Mouse (Mus musculus) liver, adult 2 months (tissue): ENCODE data around the gene Insrr. TPM values are rescaled to one million over a fixed set of nuclear protein-coding genes. Genes with fewer than 3 reads are reported as not detected.

Source experiments
- DNase-seq: peaks from one replicate; pipeline ENCODE4 v3.0.0-alpha.2; 2011; ENCODE audit warnings: low read depth, low spot score; ENCODE audit errors: extremely low read depth
- H3K27ac ChIP-seq: fragments of 200-500 bp; replicated peaks from 2 replicates; pipeline ENCODE4 v1.5.1; 2012; ENCODE audit warnings: low read depth, mild to moderate bottlenecking, control low read depth, inconsistent platforms, low read length; ENCODE audit not compliant: insufficient read depth
- H3K27me3 ChIP-seq: fragments of 200-500 bp; 2 replicates; pipeline ENCODE4 v1.6.1; 2012; ENCODE audit warnings: mild to moderate bottlenecking, moderate library complexity, low read length, inconsistent platforms; ENCODE audit not compliant: control insufficient read depth, insufficient read depth
- H3K36me3 ChIP-seq: fragments of 200-500 bp; 2 replicates; pipeline ENCODE4 v1.6.1; 2012; ENCODE audit warnings: low read length, inconsistent platforms; ENCODE audit not compliant: control insufficient read depth, insufficient read depth
- H3K4me1 ChIP-seq: fragments of 200-500 bp; 2 replicates; pipeline ENCODE4 v1.6.1; 2011; ENCODE audit warnings: low read length; ENCODE audit not compliant: control insufficient read depth, insufficient read depth
- H3K4me3 ChIP-seq: fragments of 200-500 bp; 2 replicates; pipeline ENCODE4 v1.5.1; 2011; ENCODE audit warnings: low read depth, mild to moderate bottlenecking, control low read depth, low read length, moderate library complexity; ENCODE audit not compliant: insufficient read depth
- H3K79me2 ChIP-seq: fragments of 200-500 bp; 2 replicates; pipeline ENCODE4 v1.6.1; 2012; ENCODE audit warnings: inconsistent platforms, mild to moderate bottlenecking, low read length, moderate library complexity; ENCODE audit not compliant: control insufficient read depth, insufficient read depth
- H3K9ac ChIP-seq: fragments of 200-500 bp; 2 replicates; pipeline ENCODE4 v1.6.1; 2012; ENCODE audit warnings: low read depth, mild to moderate bottlenecking, control low read depth, inconsistent platforms, low read length
- CTCF ChIP-seq: fragments of 200-500 bp; IDR thresholded peaks from 2 replicates; pipeline ENCODE4 v1.5.1; 2011; ENCODE audit warnings: low read depth, low read length, control low read depth
- POLR2A ChIP-seq: fragments of 200-500 bp; IDR thresholded peaks from 2 replicates; pipeline ENCODE4 v1.6.1; 2011; ENCODE audit warnings: low read length, control low read depth; ENCODE audit not compliant: insufficient read depth; ENCODE audit errors: extremely low read depth
- WGBS: fragments of 180-500 bp; shearing (Covaris S2); methylation state at CpG from one replicate; pipeline ENCODE4 v1.1.7; 2018; 5-methylcytosine and 5-hydroxymethylcytosine counted together
- polyA plus RNA-seq: library from polyadenylated mRNA; depleted of rRNA; stranded (reverse); fragments of >200 nt; gene quantifications from 2 replicates; pipeline ENCODE4 v1.2.3, GENCODE M21; 2012
- total RNA-seq: library from RNA; depleted of rRNA; stranded (reverse); fragments of >200 nt; gene quantifications from 2 replicates; pipeline ENCODE4 v1.2.3, GENCODE M21; 2014

Gene Insrr
- total and polyA plus RNA-seq, 2 experiments: 0.02 TPM; not detected in 1

DNA sequence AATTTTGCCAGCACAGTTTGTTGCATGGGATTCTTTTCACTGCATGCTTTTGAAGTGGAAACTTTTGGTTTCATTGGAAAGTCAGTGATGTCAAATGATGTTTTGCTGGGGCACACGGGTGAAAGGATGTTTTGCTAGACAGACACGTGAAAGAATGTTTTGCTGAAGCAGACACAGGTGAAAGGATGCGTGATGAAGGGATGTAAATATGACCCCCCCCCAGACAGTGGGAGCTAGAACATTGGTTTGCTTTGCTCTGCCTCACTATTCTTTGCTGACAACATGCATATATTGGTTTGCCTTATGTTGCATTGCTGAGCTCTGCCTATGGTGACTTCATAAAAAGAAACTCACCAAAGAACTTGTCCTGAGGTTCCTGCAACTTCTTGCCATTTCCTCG lies 48.2 kb downstream of the Insrr start:
- H3K27ac ChIP-seq: no peak overlapping the region
- H3K36me3 ChIP-seq: no peaks in the 10 kb centered on the region
- WGBS: 90% methylated on average over 4 of the region's 4 CpGs
- DNase-seq: no peak
- H3K4me3 ChIP-seq: no peak overlapping the region
- H3K27me3 ChIP-seq: no peaks in the 10 kb centered on the region
- no peaks in the 10 kb centered on the region for H3K4me1 ChIP-seq
- TF ChIP-seq POLR2A (no peak), CTCF (no peak)
- H3K79me2 ChIP-seq: no peaks in the 10 kb centered on the region
- H3K9ac ChIP-seq: no peak overlapping the region

DNA sequence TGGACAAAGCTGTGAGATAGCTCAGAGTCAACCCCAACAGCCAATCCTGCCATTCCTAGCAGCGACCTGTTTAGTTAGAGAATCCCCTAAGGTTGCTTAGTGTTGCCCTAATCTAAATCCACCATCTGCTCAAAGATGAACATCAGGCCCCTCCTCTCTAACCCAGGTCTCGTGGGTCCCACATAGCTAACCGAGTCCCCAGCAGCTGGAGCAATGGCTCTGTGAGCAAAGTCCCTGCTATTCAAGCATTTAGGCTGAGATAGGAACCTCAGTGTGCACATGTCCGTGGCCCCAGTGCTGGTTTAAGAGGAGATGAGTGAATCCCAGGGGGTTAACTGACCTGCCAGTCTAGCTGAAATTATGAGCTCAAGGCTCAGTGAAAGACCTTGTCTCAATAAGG lies 49.4 kb downstream of the Insrr start:
- 78% methylated on average over 4 of the region's 4 CpGs for WGBS
- H3K27ac ChIP-seq: no peak overlapping the region

DNA sequence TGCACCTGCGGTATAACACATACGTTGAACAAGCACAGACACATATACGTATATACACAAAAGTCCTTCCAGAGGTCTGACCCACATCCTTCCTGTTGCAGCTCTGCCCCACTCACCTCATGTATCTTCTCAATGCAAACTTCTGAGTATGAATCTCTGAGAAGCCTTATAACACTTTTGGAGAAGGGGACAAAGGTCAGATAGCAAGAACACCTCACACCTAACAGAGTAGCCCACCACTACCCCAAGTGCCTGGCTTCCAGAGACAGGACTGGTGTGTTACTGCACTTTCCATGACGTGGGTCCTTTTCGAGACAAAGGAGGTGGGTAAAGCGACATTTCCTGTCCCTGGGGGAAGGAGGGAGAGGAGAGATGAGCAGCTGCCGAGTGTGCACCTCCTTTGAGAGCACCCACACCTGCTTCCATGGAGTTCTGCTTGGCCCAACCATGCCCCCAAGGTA lies 49.9 kb downstream of the Insrr start, which contains the start of gene Sh2d2a:
Gene Sh2d2a (plus strand): TSS at position 106 of the 461 bp plus-strand sequence.
- no peaks in the 10 kb centered on the region for H3K27me3 ChIP-seq
- no peak within 1 kb of the TSS for H3K9ac ChIP-seq
- H3K27ac ChIP-seq: no peak within 1 kb of the TSS
- no peak for DNase-seq
- no peak within 1 kb of the TSS for H3K4me3 ChIP-seq
- no peak for TF ChIP-seq POLR2A
- no peak for TF ChIP-seq CTCF
- no peaks in the 10 kb centered on the region for H3K36me3 ChIP-seq
- H3K4me1 ChIP-seq: no peaks in the 10 kb centered on the region
- 81% methylated on average over 7 of the region's 7 CpGs for WGBS
- H3K79me2 ChIP-seq: no peaks in the 10 kb centered on the region

More for the DNA sequence above, 49.4 kb downstream of the Insrr start:
- TF ChIP-seq CTCF: no peak
- no peak for TF ChIP-seq POLR2A
- Histone ChIP-seq H3K9ac (no peak overlapping the region), H3K4me3 (no peak overlapping the region), H3K4me1 (no peaks in the 10 kb centered on the region), H3K27me3 (no peaks in the 10 kb centered on the region), H3K36me3 (no peaks in the 10 kb centered on the region), H3K79me2 (no peaks in the 10 kb centered on the region)
- DNase-seq: no peak

DNA sequence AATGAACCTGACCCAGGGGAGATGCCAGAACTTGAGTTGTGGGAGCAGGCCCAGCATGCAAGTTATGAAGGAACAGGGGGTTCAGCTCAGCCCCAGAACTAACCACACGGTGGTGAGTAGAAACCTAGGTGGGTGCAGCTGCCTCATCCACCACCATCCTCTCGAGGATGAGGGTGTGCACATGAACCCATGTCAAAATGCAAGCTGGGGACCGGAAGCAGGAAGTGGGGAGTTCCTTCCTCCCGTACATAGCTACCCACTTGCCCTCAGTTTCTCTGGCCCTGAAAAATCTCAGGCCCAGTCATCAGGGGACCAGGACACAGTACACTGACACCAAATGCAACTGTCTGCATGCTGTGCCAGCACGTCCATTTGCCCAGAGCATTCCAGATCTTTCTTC lies 50.9 kb downstream of the Insrr start:
- DNase-seq: no peak
- no peak overlapping the region for H3K4me3 ChIP-seq

DNA sequence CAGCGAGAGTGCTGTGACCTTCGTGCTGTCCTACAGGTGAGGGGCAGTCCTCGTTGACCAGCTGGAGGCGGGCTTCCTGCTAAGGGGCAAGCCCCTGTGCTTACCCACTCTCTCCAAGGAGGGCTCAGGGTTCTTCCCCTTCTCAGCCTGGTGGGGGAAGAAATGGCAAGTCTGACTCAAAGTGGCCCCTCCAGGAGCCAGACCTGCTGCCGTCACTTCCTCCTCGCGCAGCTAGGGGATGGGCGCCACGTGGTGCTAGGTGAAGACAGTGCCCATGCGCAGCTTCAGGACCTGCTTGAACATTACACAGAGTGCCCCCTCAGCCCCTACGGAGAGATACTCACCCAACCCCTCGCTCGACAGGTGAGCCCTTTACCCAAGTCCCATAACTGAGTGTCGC lies 52.4 kb downstream of the Insrr start:
- H3K27ac ChIP-seq: no peak overlapping the region
- H3K27me3 ChIP-seq: no peaks in the 10 kb centered on the region
- H3K36me3 ChIP-seq: no peaks in the 10 kb centered on the region
- TF ChIP-seq POLR2A (no peak), CTCF (no peak)
- 75% methylated on average over 14 of the region's 14 CpGs for WGBS
- H3K9ac ChIP-seq: no peak overlapping the region
- DNase-seq: no peak
- H3K4me1 ChIP-seq: no peaks in the 10 kb centered on the region
- H3K79me2 ChIP-seq: no peaks in the 10 kb centered on the region
- no peak overlapping the region for H3K4me3 ChIP-seq

More for the DNA sequence above, 50.9 kb downstream of the Insrr start:
- Histone ChIP-seq H3K36me3 (no peaks in the 10 kb centered on the region), H3K27ac (no peak overlapping the region), H3K79me2 (no peaks in the 10 kb centered on the region), H3K4me1 (no peaks in the 10 kb centered on the region), H3K27me3 (no peaks in the 10 kb centered on the region), H3K9ac (no peak overlapping the region)
- no peak for TF ChIP-seq POLR2A
- no peak for TF ChIP-seq CTCF
- 61% methylated on average over 5 of the region's 5 CpGs for WGBS

DNA sequence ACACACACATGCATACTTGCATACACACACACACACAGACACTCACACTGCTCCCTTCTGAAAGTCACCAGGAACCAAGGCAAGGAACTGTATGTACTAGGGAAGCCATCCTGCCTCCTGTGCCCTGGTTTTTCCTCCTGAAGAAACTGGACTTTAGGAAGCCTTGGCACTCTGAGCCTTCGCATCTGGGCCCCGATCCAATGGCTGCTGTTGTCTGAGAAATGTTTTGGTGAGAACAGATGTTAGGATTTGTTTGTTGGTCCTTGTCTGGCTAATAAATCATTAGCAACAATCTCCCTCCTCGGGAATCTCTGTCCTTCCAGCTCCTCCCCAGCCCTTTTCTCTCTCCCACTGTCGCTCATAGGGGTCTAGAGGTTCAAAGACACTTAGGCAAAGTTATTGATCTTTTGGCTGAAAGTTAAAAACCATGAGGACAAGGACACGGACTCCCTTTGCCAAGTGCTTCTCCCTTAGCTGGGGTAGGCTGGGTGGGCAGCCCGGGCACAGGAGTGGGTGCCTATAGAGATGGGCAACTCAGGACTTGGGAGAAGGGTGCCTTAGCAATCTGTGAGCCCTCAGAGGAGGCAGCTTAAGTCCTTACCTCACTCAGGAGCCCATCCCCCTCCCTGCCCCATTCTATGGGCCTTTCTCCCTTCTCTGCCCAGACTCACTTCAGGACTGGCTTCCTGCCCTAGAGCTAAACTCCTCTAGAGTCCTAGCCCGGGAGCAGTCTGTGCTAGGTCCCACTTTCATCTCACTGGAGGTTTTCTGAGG lies 58.2 kb downstream of the Insrr start:
- TF ChIP-seq CTCF (no peak), POLR2A (no peak)
- Histone ChIP-seq H3K9ac (no peak overlapping the region), H3K27ac (peak overlapping the region; percentile 62), H3K79me2 (no peaks in the 10 kb centered on the region), H3K4me1 (peaks cover 8% of the 10 kb centered on the region), H3K27me3 (no peaks in the 10 kb centered on the region), H3K36me3 (peaks cover 18% of the 10 kb centered on the region; the same call in 1 of the 2 replicates), H3K4me3 (no peak overlapping the region)
- 38% methylated on average over 7 of the region's 7 CpGs for WGBS
- DNase-seq: peak; percentile 37
